Mouse (Mus musculus) CH12.LX (cell line): ENCODE results near the gene Acvr1. TPM values are rescaled to one million over a fixed set of nuclear protein-coding genes. Genes with fewer than 3 reads are reported as not detected.

Source experiments
- DNase-seq: peaks from one replicate; pipeline ENCODE4 v3.0.0-alpha.2; 2013; ENCODE audit errors: extremely low read depth
- H3K27ac ChIP-seq: 2 replicates; pipeline ENCODE4 v1.5.1; 2012; ENCODE audit warnings: low read depth, mild to moderate bottlenecking, control low read depth, moderate library complexity; ENCODE audit not compliant: insufficient read depth
- H3K27me3 ChIP-seq: replicated peaks from 2 replicates; pipeline ENCODE3; 2012; ENCODE audit warnings: inconsistent platforms
- H3K36me3 ChIP-seq, 2 experiments: replicated peaks in 1 of 2; 2 replicates each; pipeline versions ENCODE3 to v1.6.1; 2012; ENCODE audit warnings: inconsistent platforms in 1 of 2, low read length in 1 of 2, mild to moderate bottlenecking in 1 of 2, mixed read lengths in 1 of 2, moderate library complexity in 1 of 2; ENCODE audit not compliant: control insufficient read depth in 1 of 2, insufficient read depth in 1 of 2
- H3K4me1 ChIP-seq, 2 experiments: 2 replicates each; pipeline ENCODE4 v1.6.1; 2012; ENCODE audit warnings: inconsistent platforms in 1 of 2, moderate library complexity in 1 of 2; ENCODE audit not compliant: insufficient read depth in 2 of 2, control insufficient read depth in 1 of 2
- H3K4me2 ChIP-seq: 2 replicates; pipeline ENCODE4 v1.6.1; 2012; ENCODE audit warnings: low read depth, mild to moderate bottlenecking, control low read depth; ENCODE audit not compliant: poor library complexity, insufficient read depth, severe bottlenecking
- H3K4me3 ChIP-seq, 3 experiments: fragments of 150-350 bp in 1 of 3; sonication (generic) in 1 of 3; replicated peaks in 1 of 3; 2 replicates each; pipeline versions ENCODE3 to v1.5.1; 2011 to 2012; ENCODE audit warnings: low read depth in 2 of 3, low read length in 2 of 3, mild to moderate bottlenecking in 2 of 3, moderate library complexity in 2 of 3, control low read depth in 1 of 3, improper control_type of control experiment in 1 of 3, inconsistent platforms in 1 of 3, mixed read lengths in 1 of 3; ENCODE audit not compliant: poor library complexity in 1 of 3
- H3K79me2 ChIP-seq: replicated peaks from 2 replicates; pipeline ENCODE4 v1.6.1; 2012; ENCODE audit warnings: mild to moderate bottlenecking, moderate library complexity; ENCODE audit not compliant: control insufficient read depth, poor library complexity, insufficient read depth, severe bottlenecking; ENCODE audit errors: extremely low read depth
- H3K9ac ChIP-seq: 2 replicates; pipeline ENCODE4 v1.6.1; 2012; ENCODE audit warnings: low read depth, mild to moderate bottlenecking, control low read depth, moderate library complexity; ENCODE audit not compliant: insufficient read depth
- H3K9me3 ChIP-seq: replicated peaks from 2 replicates; pipeline ENCODE3; 2012; ENCODE audit warnings: low read length, inconsistent platforms, mixed read lengths
- CHD1 ChIP-seq: IDR thresholded peaks from 2 replicates; pipeline ENCODE4 v1.6.1; 2012; ENCODE audit warnings: low read depth, low read length, improper control_type of control experiment, inconsistent platforms
- CHD2 ChIP-seq: IDR thresholded peaks from 2 replicates; pipeline ENCODE4 v1.6.1; 2011; ENCODE audit warnings: low read length, improper control_type of control experiment
- ETS1 ChIP-seq: conservative IDR thresholded peaks from 2 replicates; pipeline ENCODE4 v1.6.1; 2012; ENCODE audit warnings: low read depth, mild to moderate bottlenecking, inconsistent platforms, low read length, improper control_type of control experiment, moderate library complexity
- GABPA ChIP-seq: IDR thresholded peaks from 2 replicates; pipeline ENCODE4 v1.6.1; 2012; ENCODE audit warnings: low read depth, low read length, improper control_type of control experiment, inconsistent platforms; ENCODE audit not compliant: insufficient replicate concordance
- HCFC1 ChIP-seq: IDR thresholded peaks from 2 replicates; pipeline ENCODE4 v1.6.1; 2012; ENCODE audit warnings: low read depth, mild to moderate bottlenecking, inconsistent platforms, low read length, improper control_type of control experiment
- IRF4 ChIP-seq: IDR thresholded peaks from 2 replicates; pipeline ENCODE4 v1.6.1; 2014; ENCODE audit warnings: low read depth, mild to moderate bottlenecking, inconsistent platforms, low read length, improper control_type of control experiment
- MAX ChIP-seq: IDR thresholded peaks from 2 replicates; pipeline ENCODE4 v1.6.1; 2011; ENCODE audit warnings: low read length, improper control_type of control experiment
- MEF2A ChIP-seq: IDR thresholded peaks from 2 replicates; pipeline ENCODE4 v1.6.1; 2014; ENCODE audit warnings: low read depth, mild to moderate bottlenecking, inconsistent platforms, low read length, improper control_type of control experiment, borderline replicate concordance
- MXI1 ChIP-seq: IDR thresholded peaks from 2 replicates; pipeline ENCODE4 v1.6.1; 2011; ENCODE audit warnings: mild to moderate bottlenecking, low read depth, low read length, improper control_type of control experiment
- NELFE ChIP-seq: IDR thresholded peaks from 2 replicates; pipeline ENCODE4 v1.6.1; 2011; ENCODE audit warnings: low read depth, low read length, improper control_type of control experiment
- NRF1 ChIP-seq: IDR thresholded peaks from 2 replicates; pipeline ENCODE4 v1.6.1; 2014; ENCODE audit warnings: low read depth, mild to moderate bottlenecking, inconsistent platforms, low read length, improper control_type of control experiment, moderate library complexity
- POLR2A ChIP-seq: IDR thresholded peaks from 2 replicates; pipeline ENCODE4 v1.6.1; 2011; ENCODE audit warnings: low read depth, mild to moderate bottlenecking, improper control_type of control experiment, low read length
- POLR2AphosphoS2 ChIP-seq: IDR thresholded peaks from 2 replicates; pipeline ENCODE4 v1.6.1; 2011; ENCODE audit warnings: low read depth, low read length, improper control_type of control experiment
- RAD21 ChIP-seq: IDR thresholded peaks from 2 replicates; pipeline ENCODE4 v1.6.1; 2011; ENCODE audit warnings: low read depth, mild to moderate bottlenecking, low read length, improper control_type of control experiment, moderate library complexity
- TCF12 ChIP-seq: IDR thresholded peaks from 2 replicates; pipeline ENCODE4 v1.6.1; 2014; ENCODE audit warnings: low read depth, mild to moderate bottlenecking, inconsistent platforms, low read length, improper control_type of control experiment
- UBTF ChIP-seq: IDR thresholded peaks from 2 replicates; pipeline ENCODE4 v1.6.1; 2012; ENCODE audit warnings: low read depth, mild to moderate bottlenecking, inconsistent platforms, low read length, improper control_type of control experiment, moderate library complexity
- ZKSCAN1 ChIP-seq: IDR thresholded peaks from 2 replicates; pipeline ENCODE4 v1.6.1; 2012; ENCODE audit warnings: low read depth, inconsistent platforms, low read length, improper control_type of control experiment, borderline replicate concordance
- ZMIZ1 ChIP-seq: IDR thresholded peaks from 2 replicates; pipeline ENCODE4 v1.6.1; 2012; ENCODE audit warnings: low read depth, mild to moderate bottlenecking, inconsistent platforms, low read length, improper control_type of control experiment
- ZNF384 ChIP-seq: IDR thresholded peaks from 2 replicates; pipeline ENCODE4 v1.6.1; 2012; ENCODE audit warnings: low read depth, low read length, improper control_type of control experiment, inconsistent platforms
- dilution Hi-C: fragments of 300-500 bp; cut with MboI; formaldehyde crosslinking; loops from 2 replicates; pipeline ENCODE4 v1.14.3; 2020; ENCODE audit warnings: low sequenced_read_pairs; ENCODE audit not compliant: extremely low pct_unique_long_range_greater_than_20kb, extremely low pct_ligation_motif_present
- in situ Hi-C: fragments of 300-500 bp; cut with MboI; formaldehyde crosslinking; loops from 3 replicates; pipeline ENCODE4 v1.14.3; 2019; ENCODE audit warnings: low sequenced_read_pairs, low pct_ligation_motif_present, low pct_unique_long_range_greater_than_20kb, mixed read lengths
- polyA plus RNA-seq: library from polyadenylated mRNA; unstranded; fragments of >175 nt; gene quantifications from 2 replicates; pipeline ENCODE4 v1.2.1, GENCODE M21; 2012; ENCODE audit warnings: low read depth; ENCODE audit not compliant: insufficient read length
- total RNA-seq, 2 experiments: library from RNA; depleted of rRNA; stranded (reverse); fragments of 300-350 nt in 1 of 2; fragments of >200 nt in 1 of 2; gene quantifications; 2 replicates each; pipeline ENCODE4 v1.2.3; 2012 to 2014

Acvr1 gene
- total and polyA plus RNA-seq, 3 experiments = not detected

- Histone ChIP-seq H3K27me3 (no peaks in the 10 kb centered on the region), H3K4me2 (no peak overlapping the region), H3K27ac (no peak overlapping the region), H3K36me3 (no peaks in the 10 kb centered on the region), H3K79me2 (no peaks in the 10 kb centered on the region), H3K4me1 (no peaks in the 10 kb centered on the region), H3K9ac (no peak overlapping the region), H3K4me3 (no peak overlapping the region), H3K9me3 (peaks cover 34% of the 10 kb centered on the region)
- dilution Hi-C loops (no loop called here), in situ Hi-C loops (no loop called here)
- DNase-seq = no peak
- TF ChIP-seq TCF12 (no peak), CHD2 (no peak), ETS1 (no peak), MAX (no peak), HCFC1 (no peak), POLR2AphosphoS2 (no peak), MEF2A (no peak), ZKSCAN1 (no peak), POLR2A (no peak), ZMIZ1 (no peak)
Observed at GRCm38 (mm10) chr2:58536796-58537195, 30.2 kb downstream of the Acvr1 start.

GRCm38 (mm10) chr2:58535233-58535632 is 31.7 kb downstream of the Acvr1 start:
- H3K79me2 ChIP-seq = no peaks in the 10 kb centered on the region
- no peak overlapping the region for H3K4me2 ChIP-seq
- no peak overlapping the region for H3K27ac ChIP-seq
- no peaks in the 10 kb centered on the region for H3K4me1 ChIP-seq
- dilution Hi-C loops = no loop called here
- no peaks in the 10 kb centered on the region for H3K27me3 ChIP-seq
- TF ChIP-seq IRF4 (no peak), MXI1 (no peak), GABPA (no peak), RAD21 (no peak), NRF1 (no peak), CHD2 (no peak), CHD1 (no peak), UBTF (no peak), ZNF384 (no peak), NELFE (no peak), MAX (no peak), POLR2AphosphoS2 (no peak), TCF12 (no peak)
- H3K4me3 ChIP-seq = no peak overlapping the region
- no peak overlapping the region for H3K9ac ChIP-seq
- peaks cover 39% of the 10 kb centered on the region for H3K9me3 ChIP-seq
- no peaks in the 10 kb centered on the region for H3K36me3 ChIP-seq
- in situ Hi-C loops = no loop called here
- no peak for DNase-seq
